Mouse (Mus musculus) right cerebral cortex, postnatal 25 days (tissue): ENCODE results near the gene Tmem164.
"Not testable (repeated sequence)": the region's sequence is repeated elsewhere in the genome, so short reads cannot be mapped to it uniquely, and the experiment has no call there.

Experiments used
- DNase-seq: peaks from one replicate; pipeline ENCODE4 v3.0.0; 2022

Tmem164 gene

DNA sequence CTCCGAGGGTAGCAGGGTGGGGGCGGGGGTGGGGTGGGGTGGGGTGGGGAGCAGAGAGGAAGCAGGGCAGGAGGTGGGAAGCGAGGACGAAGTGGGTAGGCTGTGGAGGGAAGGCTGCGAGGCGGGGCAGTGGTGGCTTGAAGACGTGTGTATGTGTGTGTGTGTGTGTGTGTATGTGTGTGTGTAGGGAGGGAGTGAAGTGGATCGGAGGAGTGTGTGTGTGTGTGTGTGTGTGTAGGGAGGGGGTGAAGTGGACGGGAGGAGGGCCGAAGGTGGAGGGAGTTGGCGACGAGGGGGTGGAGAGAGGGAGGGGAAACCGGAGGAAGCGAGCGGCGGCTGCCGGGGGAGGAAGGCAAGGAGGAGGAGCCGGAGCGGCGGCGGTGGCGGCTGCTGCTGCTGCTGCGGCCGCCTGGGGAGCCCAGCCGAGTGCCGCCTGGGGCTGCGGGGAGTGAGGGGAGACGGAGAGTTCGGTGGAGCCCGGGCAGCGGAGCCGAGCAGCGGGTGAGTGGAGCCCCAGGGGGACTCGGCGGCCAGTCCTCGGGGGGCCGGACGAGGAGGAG lies at the start of gene Tmem164:
Gene Tmem164 (plus strand): TSS at position 351 of the 560 bp plus-strand sequence.
- peak; percentile 68 for DNase-seq

DNA sequence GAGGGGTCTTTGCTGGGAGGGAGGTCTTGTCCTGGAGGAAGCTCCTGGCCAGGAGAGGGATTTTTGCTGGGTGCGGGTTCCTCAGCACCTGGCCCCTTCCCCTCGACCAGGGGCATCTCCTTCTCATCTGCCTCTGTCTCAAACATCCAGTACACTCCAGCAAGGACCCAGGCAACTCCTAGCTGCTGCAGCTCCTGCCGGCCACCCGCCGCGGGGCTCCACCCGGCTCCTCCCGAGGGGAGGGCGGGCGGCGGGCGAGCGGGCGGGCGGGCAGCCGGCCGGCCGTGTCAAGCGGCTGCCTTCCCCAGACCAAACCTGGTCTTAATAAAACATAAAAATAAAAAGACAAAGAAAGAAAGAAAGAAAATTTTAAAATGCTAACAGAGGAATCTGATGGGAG lies 48.2 kb upstream of the Tmem164 start:
- not testable (repeated sequence) for DNase-seq

GRCm38 (mm10) chrX:142647202-142647601 lies 34.0 kb upstream of the Tmem164 start:
- no peak for DNase-seq

DNA sequence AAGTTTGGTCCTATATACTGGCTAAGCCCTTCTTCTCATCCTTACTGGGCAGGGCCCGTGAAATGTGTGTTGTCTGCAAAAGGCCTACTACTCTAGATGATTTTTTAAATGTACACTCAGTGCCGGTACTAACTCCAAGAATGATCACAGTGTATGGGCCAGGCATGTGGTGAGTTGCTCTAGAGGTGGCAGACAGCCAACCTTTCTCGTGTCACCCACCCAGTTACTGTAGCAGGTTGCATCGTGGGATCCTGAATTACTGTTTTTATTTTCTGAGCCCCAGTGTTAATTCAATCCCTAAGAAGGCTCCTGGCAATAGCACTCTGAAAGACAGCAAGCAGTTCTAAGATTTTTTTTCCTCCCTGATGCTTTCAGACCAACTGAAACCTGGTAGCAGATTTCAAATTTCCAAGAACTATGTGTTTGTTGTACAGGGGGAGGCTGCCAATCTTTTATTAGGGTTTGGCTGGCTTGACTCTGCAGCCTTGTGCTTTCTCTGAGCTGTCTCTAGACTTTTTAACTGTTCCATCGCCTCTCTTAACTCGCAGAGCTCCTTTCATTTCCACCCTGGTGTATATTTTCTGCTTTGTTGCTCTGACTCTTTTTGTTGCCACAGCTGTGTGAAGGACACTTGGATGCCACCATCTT lies 31.0 kb upstream of the Tmem164 start:
- no peak for DNase-seq

DNA sequence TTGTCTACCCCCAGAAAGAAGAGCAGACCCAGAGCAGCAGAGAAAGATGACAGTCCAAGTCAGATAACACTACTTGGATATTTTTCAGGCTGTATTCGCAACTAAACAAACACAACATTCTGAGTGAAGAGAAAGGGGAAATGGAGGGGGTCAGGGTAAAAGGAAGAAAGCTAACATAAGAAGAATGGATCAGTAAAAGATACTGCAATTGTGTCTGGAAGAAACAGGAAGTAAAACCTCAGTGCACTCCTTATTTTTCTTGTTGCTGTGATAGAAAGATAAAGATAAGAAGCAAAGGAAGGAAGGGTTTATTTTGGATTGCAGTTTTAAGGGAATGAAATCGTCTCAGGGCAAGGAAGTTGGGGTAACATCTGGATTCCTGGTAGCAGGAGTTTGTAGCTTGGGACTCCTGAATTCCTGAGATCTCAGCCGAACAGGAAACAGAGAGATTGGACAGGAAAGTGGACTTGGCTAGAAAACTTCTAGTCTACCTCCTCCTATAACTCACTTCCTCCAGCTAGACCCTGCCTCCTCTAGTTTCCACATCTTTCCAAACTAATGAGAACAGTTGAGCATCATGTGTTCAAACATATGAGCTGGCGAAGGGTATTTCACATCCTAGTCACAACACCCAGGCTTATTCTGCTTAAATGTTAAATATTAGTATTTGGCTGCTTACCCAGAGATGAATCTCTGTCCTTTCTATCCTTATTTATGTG lies 16.3 kb upstream of the Tmem164 start:
- no peak for DNase-seq

DNA sequence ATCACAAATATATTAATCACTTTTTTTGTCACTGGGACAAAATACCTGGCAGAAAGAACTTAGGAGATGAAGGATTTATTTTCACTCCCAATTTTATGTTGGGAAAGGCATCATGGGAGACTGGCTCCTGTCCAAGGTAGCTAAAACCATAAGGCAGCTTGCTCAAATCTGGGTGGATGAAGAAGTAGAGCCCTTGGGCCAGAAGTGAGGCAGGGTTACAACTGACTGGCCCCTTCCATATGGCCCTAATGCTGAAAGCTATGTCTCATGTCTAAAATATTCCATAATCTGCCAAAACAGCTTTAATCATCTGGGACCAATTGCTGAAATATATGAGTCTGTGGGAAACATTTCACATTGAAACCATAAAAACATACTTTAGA lies 15.8 kb upstream of the Tmem164 start:
- DNase-seq: no peak

- no peak for DNase-seq
These were observed 11.7 kb upstream of the Tmem164 start for GRCm38 (mm10) chrX:142669312-142670091.

GRCm38 (mm10) chrX:142670121-142670520 lies 11.1 kb upstream of the Tmem164 start:
- no peak for DNase-seq

DNA sequence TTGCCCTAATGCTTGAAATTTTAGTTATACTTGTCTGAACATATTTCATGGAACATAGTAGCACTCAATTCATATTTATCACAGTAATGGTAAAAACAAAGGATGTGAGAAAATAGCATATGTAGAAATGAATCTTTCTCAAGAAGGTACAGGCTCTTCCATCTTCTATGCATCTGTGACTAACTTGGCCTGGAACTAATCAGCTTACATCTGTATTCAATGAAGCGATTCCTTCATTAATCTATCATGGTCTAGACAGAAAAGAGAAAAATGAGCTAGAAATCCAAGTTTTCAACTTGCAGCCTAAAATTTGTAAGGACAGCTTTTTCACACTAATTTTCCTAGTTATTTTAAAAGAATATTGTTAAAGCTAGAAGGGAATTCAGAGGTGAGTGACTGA lies 10.1 kb upstream of the Tmem164 start:
- DNase-seq: no peak

DNA sequence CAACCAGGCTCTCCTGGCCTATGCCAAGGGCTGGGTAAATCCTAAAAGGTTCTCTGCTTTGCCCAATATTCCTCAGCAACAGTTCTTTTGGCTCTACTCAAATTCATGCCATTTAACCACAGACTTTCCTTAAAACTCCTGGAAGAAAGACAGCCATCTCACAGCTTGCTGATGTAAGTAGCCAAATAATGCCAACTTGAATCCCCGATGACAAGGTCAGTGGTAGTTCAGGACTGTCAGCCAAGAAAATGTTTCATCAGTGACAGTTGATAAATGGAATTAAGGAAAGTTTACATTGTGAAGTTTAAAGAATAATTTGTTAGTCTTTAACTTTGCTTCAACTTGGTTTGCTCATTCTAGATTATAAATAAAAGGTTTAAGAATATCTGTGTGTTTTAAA lies 8.5 kb upstream of the Tmem164 start:
- DNase-seq: no peak

DNA sequence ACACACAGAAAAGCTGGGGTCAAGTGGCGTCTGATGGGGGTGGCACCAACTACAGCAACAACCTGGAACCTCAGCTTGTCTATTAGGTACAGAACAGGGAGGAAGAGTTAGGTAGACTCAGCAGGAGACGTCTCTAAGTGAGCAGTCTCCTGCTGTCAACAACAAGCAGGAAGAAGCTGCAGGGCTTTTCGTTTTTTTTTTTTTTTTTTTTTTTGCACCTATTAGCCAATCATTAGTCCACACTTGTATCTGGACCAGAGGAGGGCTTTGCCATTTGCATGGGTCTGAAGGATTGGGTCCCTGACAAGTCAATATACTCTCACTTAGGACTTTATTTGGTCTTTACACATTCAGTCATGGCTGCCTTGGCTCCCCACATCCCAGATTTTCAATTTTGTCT lies 4.0 kb upstream of the Tmem164 start:
- no peak for DNase-seq

- DNase-seq: no peak
These were observed 2.4 kb upstream of the Tmem164 start for GRCm38 (mm10) chrX:142678499-142679474.

DNA sequence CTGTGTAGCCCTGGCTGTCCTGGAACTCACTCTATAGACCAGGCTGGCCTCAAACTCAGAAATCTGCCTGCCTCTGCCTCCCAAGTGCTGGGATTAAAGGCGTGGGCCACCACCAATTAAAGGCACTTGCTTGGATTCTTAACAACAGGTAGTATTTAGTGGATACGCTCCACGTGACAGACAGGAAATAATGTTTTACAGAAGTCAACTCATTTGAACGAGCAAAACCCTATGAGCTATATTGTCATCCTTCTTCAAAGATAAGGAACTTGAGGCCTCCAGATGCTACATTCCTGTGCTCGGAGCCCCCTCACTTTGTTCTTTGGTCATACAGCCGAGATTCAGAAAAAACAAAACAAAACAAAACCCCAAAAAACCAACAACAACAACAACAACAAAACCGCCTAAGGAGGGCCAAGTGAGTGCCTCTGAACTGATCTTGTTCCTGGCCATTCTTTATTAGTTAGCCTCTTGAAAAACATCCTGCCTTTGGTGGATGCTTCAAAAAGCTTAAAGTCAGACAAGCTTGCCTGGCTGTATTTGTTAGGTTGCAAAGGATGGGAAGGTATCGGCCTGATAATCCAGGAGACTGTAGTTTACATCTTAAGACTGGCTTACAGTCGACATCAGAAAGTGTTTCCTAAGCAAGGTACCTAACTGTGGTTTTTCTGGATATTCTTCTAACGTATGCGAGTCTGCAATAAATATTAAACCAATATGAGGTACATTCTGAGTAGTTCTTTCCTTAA lies 1.5 kb upstream of the Tmem164 start:
- DNase-seq: no peak

DNA sequence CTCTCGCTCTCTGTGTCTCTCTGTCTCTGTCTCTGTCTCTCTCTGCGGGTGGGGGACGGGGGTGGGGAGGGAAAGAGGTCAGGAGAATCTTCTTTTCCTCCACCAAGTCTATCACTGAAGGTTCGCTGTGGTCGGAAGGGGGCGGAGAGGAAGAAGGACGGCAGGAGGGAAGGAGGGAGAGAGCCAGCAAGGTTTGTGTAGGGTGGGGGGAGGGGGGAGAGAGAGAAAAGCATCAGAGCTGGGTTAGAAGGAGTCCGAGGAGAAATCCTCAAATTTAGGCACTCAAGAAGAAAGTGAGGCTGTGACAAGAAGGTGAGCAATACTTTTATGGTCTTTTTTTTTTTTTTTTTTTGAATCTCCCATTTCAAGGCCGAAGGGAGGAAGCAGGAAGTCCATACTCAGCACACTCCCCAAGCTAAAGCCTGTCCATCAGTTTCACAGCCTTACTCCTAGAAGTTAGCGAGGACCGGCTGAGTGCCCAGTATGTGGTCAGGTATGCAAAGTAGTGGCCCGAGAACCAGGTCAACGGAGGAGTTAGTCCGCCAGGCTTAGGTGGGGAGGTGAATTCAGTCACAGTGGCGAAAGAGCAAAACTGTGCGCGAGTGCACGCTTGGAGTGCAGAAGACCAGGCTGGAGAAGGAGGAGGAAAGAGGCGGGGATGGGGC lies 683 bp upstream of the Tmem164 start:
- DNase-seq: peak; percentile 12

GRCm38 (mm10) chrX:142681616-142682141 lies 473 bp downstream of the Tmem164 start:
- DNase-seq: no peak

GRCm38 (mm10) chrX:142682176-142682820 lies 1.1 kb downstream of the Tmem164 start:
- DNase-seq: no peak

DNA sequence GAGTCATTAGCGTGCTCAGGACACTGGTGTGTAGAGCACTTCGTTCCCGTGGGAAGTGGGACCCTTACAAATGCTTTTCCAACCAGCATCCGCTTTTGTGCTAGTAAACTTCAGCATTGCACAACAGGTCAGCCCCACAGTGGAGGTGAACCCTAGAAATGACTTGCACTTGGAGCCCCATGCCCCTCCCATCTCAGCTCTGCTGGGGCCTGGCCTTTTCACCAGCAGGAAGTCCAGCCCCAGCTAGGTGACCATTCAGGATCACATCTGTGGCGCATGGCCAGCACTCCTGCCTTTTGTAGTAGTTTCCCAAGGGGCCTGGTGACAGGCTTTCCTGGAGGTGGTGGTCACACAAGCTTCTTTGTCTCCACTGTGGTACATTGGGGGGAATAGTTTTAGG lies 1.8 kb downstream of the Tmem164 start:
- no peak for DNase-seq

- DNase-seq: no peak
These were observed 3.5 kb downstream of the Tmem164 start for GRCm38 (mm10) chrX:142684674-142685073.

DNA sequence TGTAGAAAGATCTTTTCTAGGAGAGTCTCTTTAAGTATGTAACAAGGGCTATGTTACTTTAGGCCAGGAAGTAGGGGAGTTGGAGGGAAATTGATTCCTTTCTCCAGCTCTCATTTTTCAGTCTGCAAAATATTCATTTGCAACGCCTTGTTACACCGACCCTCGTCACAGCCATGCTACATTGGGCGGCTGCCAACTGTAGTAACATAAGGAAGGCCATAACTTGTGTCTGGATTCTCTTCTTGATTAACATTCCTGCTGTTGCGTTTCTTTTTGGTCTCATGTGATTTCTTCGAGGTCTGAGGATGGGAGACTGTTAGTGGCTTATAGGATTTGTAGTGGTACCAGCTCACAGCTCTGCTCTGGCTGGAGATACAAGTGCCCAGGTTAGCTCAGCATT lies 4.5 kb downstream of the Tmem164 start:
- no peak for DNase-seq

DNA sequence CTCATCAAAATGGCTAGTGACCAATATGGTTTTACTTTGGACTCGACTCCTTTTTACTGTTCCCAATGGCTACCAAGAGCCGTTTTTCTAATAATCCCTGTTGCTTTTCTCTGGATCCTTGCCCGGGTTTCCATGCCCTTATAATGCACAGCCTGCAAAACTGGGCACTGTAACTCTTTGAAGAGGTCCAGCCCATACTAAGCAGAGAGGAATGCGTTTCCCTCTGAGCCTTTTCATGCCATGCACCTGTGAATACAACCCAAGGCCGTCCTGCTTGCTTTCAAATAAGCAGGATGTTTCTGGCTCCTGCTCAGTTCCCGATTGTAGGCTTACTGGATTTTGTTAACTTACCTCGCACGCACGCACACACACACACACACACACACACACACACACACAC lies 7.3 kb downstream of the Tmem164 start:
- DNase-seq: no peak
